Comparison of ENCODE assay signal across 8 mouse cellular contexts in genomic region chr3:104218926-104219325, GRCm38 (mm10). TPM values are rescaled to one million over a fixed set of nuclear protein-coding genes. Genes with fewer than 3 reads are reported as not detected.
DNase-seq lines count a peak whose midpoint lies in the region; ATAC-seq and TF ChIP-seq lines count a peak whose summit lies in the region.

No protein-coding gene starts in this region.

- no peak for DNase-seq in spleen, adult 2 months (ENCODE audit: low read depth in 1 of 2, low spot score in 2 of 2)
- no peak for DNase-seq in spleen, postnatal 36 days (ENCODE audit: low spot score in 2 of 2)
- peak; percentile 56 for DNase-seq in thymus, postnatal 4 days

- peak overlapping the region; percentile 94 for H3K4me3 ChIP-seq in spleen, adult 2 months (ENCODE audit: extremely low read depth, insufficient read depth, insufficient read length)
- peak overlapping the region; percentile 89 for H3K4me3 ChIP-seq in cortical plate, adult 2 months (ENCODE audit: insufficient read depth, low read length)
- peak overlapping the region; percentile 93 for H3K4me3 ChIP-seq in heart, embryonic 11.5 days (ENCODE audit: low read depth, low read length)
- H3K4me3 ChIP-seq in kidney, embryonic 15.5 days (replicated peaks): peak overlapping the region; percentile 91
- H3K4me3 ChIP-seq in liver, embryonic 15.5 days (replicated peaks): peak overlapping the region; percentile 69
- H3K4me3 ChIP-seq in neural tube, embryonic 12.5 days: peak overlapping the region; percentile 90

- H3K27ac ChIP-seq in spleen, adult 2 months (ENCODE audit: insufficient read depth, low read length): no peak overlapping the region
- no peak overlapping the region for H3K27ac ChIP-seq in cortical plate, adult 2 months (ENCODE audit: insufficient read depth, low read length)
- peak overlapping the region; percentile 96 for H3K27ac ChIP-seq in heart, embryonic 11.5 days (ENCODE audit: low read depth, low read length)
- no peak overlapping the region; the same call in 1 of the 2 replicates for H3K27ac ChIP-seq in kidney, embryonic 15.5 days
- no peak overlapping the region for H3K27ac ChIP-seq in liver, embryonic 15.5 days (replicated peaks)
- no peak overlapping the region for H3K27ac ChIP-seq in neural tube, embryonic 12.5 days

- no peaks in the 10 kb centered on the region for H3K36me3 ChIP-seq in spleen, adult 2 months (ENCODE audit: control insufficient read depth, insufficient read depth, low read length)
- H3K36me3 ChIP-seq in heart, embryonic 11.5 days (ENCODE audit: control insufficient read depth, insufficient read depth, low read length): no peaks in the 10 kb centered on the region
- no peaks in the 10 kb centered on the region for H3K36me3 ChIP-seq in kidney, embryonic 15.5 days
- H3K36me3 ChIP-seq in liver, embryonic 15.5 days (replicated peaks): no peaks in the 10 kb centered on the region
- no peaks in the 10 kb centered on the region for H3K36me3 ChIP-seq in neural tube, embryonic 12.5 days

- peak overlapping the region; percentile 94 for H3K9ac ChIP-seq in heart, embryonic 11.5 days (ENCODE audit: low read depth, low read length)
- peak overlapping the region; percentile 85 for H3K9ac ChIP-seq in kidney, embryonic 15.5 days
- peak overlapping the region; percentile 70 for H3K9ac ChIP-seq in liver, embryonic 15.5 days
- H3K9ac ChIP-seq in neural tube, embryonic 12.5 days: peak overlapping the region; percentile 83

- peak overlapping the region; percentile 68 for H3K4me2 ChIP-seq in heart, embryonic 11.5 days
- peak overlapping the region; percentile 79 for H3K4me2 ChIP-seq in kidney, embryonic 15.5 days
- peak overlapping the region; percentile 90 for H3K4me2 ChIP-seq in liver, embryonic 15.5 days
- H3K4me2 ChIP-seq in neural tube, embryonic 12.5 days (replicated peaks): peak overlapping the region; percentile 86

- 0 out of 2 replicates have a peak, but pooled peaks cover 3% of the 10 kb centered on the region for H3K9me3 ChIP-seq in heart, embryonic 11.5 days (replicated peaks; ENCODE audit: control insufficient read depth, low read length)
- H3K9me3 ChIP-seq in kidney, embryonic 15.5 days (replicated peaks): no peaks in the 10 kb centered on the region
- no peaks in the 10 kb centered on the region for H3K9me3 ChIP-seq in liver, embryonic 15.5 days (replicated peaks)
- H3K9me3 ChIP-seq in neural tube, embryonic 12.5 days: no peaks in the 10 kb centered on the region

- ATAC-seq in heart, embryonic 11.5 days (replicated peaks; ENCODE audit: insufficient number of reproducible peaks, low FRiP score, low TSS enrichment): no peak
- no peak for ATAC-seq in kidney, embryonic 15.5 days (replicated peaks; ENCODE audit: low FRiP score)
- no peak for ATAC-seq in liver, embryonic 15.5 days (ENCODE audit: insufficient read depth)
- no peak; the same call in 1 of the 2 replicates for ATAC-seq in neural tube, embryonic 12.5 days (ENCODE audit: low FRiP score, low read depth)

- peaks cover 11% of the 10 kb centered on the region for H3K27me3 ChIP-seq in spleen, adult 2 months (ENCODE audit: control insufficient read depth, insufficient read depth, low read length)
- H3K27me3 ChIP-seq in heart, embryonic 11.5 days (ENCODE audit: control insufficient read depth, insufficient read depth, low read length): no peaks in the 10 kb centered on the region
- no peaks in the 10 kb centered on the region for H3K27me3 ChIP-seq in kidney, embryonic 15.5 days
- H3K27me3 ChIP-seq in liver, embryonic 15.5 days: peaks cover 24% of the 10 kb centered on the region
- no peaks in the 10 kb centered on the region for H3K27me3 ChIP-seq in neural tube, embryonic 12.5 days (replicated peaks)

- peaks cover 5% of the 10 kb centered on the region; the same call in 1 of the 2 replicates for H3K4me1 ChIP-seq in spleen, adult 2 months (ENCODE audit: control insufficient read depth, insufficient read depth, insufficient read length)
- H3K4me1 ChIP-seq in cortical plate, adult 2 months (ENCODE audit: control insufficient read depth, insufficient read depth, low read length): peaks cover 3% of the 10 kb centered on the region; the same call in 1 of the 2 replicates
- peaks cover 6% of the 10 kb centered on the region; the same call in 1 of the 2 replicates for H3K4me1 ChIP-seq in heart, embryonic 11.5 days (ENCODE audit: control insufficient read depth, insufficient read depth, low read length)
- H3K4me1 ChIP-seq in kidney, embryonic 15.5 days: peaks cover 15% of the 10 kb centered on the region
- H3K4me1 ChIP-seq in liver, embryonic 15.5 days (replicated peaks): peaks cover 29% of the 10 kb centered on the region
- peaks cover 5% of the 10 kb centered on the region for H3K4me1 ChIP-seq in neural tube, embryonic 12.5 days

- 3% methylated on average over 15 of the region's 15 CpGs for WGBS in spleen, adult 2 months
- 1% methylated on average over 15 of the region's 15 CpGs for WGBS in heart, embryonic 11.5 days (ENCODE audit: insufficient replicate concordance)
- WGBS in kidney, embryonic 15.5 days: 1% methylated on average over 15 of the region's 15 CpGs
- WGBS in liver, embryonic 15.5 days (ENCODE audit: insufficient replicate concordance): 1% methylated on average over 15 of the region's 15 CpGs
- WGBS in neural tube, embryonic 12.5 days: 2% methylated on average over 15 of the region's 15 CpGs

- no peak for TF ChIP-seq CTCF in spleen, adult 2 months (IDR thresholded peaks at IDR 0.05; ENCODE audit: extremely low read depth, insufficient read depth, insufficient read length, insufficient replicate concordance)
- TF ChIP-seq CTCF in cortical plate, adult 2 months (IDR thresholded peaks at IDR 0.05; ENCODE audit: extremely low read depth, insufficient read depth, low read length): no peak

- no peak for TF ChIP-seq POLR2A in spleen, adult 2 months (IDR thresholded peaks at IDR 0.05; ENCODE audit: low read depth, low read length)
- no peak for TF ChIP-seq POLR2A in cortical plate, adult 2 months (IDR thresholded peaks at IDR 0.05; ENCODE audit: extremely low read depth, insufficient read depth, low read length)

RNA-seq across cellular contexts. Expression of gene Magi3, which starts 1.2 kb away (rescaled TPM):
- 0.92 and 1.3 TPM in 2 replicates for polyA plus RNA-seq in spleen, adult 2 months (2012; rRNA removed)
- 20.6 and 21.2 TPM in 2 replicates for polyA plus RNA-seq in cortical plate, adult 2 months (2012; rRNA removed)
- 9.1 and 11.1 TPM in 2 replicates for polyA plus RNA-seq in heart, embryonic 11.5 days (2014; fragmentation: Nextera tagmentation; extraction: Ambion mirVana)
- polyA plus RNA-seq in kidney, embryonic 15.5 days (2015; fragmentation: Nextera tagmentation; extraction: Ambion mirVana): 5.9 and 6.1 TPM in 2 replicates
- 1.2 and 1.4 TPM in 2 replicates for polyA plus RNA-seq in liver, embryonic 15.5 days (2015; fragmentation: Nextera tagmentation; extraction: Ambion mirVana)
- polyA plus RNA-seq in neural tube, embryonic 12.5 days (2016; fragmentation: Nextera tagmentation; extraction: Ambion mirVana): 6.7 and 6.9 TPM in 2 replicates
